Mouse (Mus musculus): ENCODE measurements around the gene Ncoa1. TPM values are rescaled to one million over a fixed set of nuclear protein-coding genes. Genes with fewer than 3 reads are reported as not detected.
A peak's percentile ranks its signal among the peaks of the same experiment; 100 is the strongest.
"Not testable (repeated sequence)": the region's sequence is repeated elsewhere in the genome, so short reads cannot be mapped to it uniquely, and the experiment has no call there.

The Ncoa1 gene
- polyA plus RNA-seq, 1 experiment from 2014 or later: 12.7 TPM

- no peak overlapping the region for H3K4me3 ChIP-seq
- no peaks in the 10 kb centered on the region for H3K36me3 ChIP-seq (ENCODE audit: poor library complexity, severe bottlenecking)
- H3K27ac ChIP-seq: no peak overlapping the region
- no peak for ATAC-seq
- H3K4me2 ChIP-seq: no peak overlapping the region
- H3K4me1 ChIP-seq: peaks cover 7% of the 10 kb centered on the region; the same call in 1 of the 2 replicates
- no peak overlapping the region for H3K9ac ChIP-seq
- H3K27me3 ChIP-seq: no peaks in the 10 kb centered on the region
- no peaks in the 10 kb centered on the region for H3K9me3 ChIP-seq (replicated peaks)
- WGBS: 94% methylated on average over 3 of the region's 3 CpGs
Measured at GRCm38 (mm10) chr12:4386077-4386719, 90.8 kb downstream of the Ncoa1 start.

DNA sequence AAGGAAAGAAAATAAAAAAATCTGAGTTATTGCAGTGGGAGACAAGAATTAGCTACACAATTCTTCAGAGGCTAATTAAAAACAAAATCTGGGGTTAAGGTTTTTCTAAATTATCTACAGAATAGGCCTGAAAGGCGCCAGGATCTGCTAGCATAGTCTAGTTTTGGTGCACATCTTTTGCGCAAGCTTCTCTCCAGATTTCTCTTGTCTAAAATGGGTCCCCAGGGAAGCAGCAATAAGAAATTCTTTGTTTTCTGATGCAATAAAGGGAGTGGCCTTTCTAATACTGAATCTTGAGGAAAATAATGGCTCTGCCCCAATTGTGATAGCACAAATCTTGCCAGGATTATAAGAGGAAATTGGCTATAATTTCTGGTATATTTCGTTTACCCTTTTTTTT is 93.9 kb downstream of the Ncoa1 start:
- no peak overlapping the region for H3K9ac ChIP-seq
- no peaks in the 10 kb centered on the region for H3K27me3 ChIP-seq
- WGBS: 87% methylated on average over 3 of the region's 3 CpGs
- no peak overlapping the region for H3K27ac ChIP-seq
- no peaks in the 10 kb centered on the region for H3K36me3 ChIP-seq (ENCODE audit: poor library complexity, severe bottlenecking)
- peaks cover 7% of the 10 kb centered on the region; the same call in 1 of the 2 replicates for H3K4me1 ChIP-seq
- H3K9me3 ChIP-seq (replicated peaks): no peaks in the 10 kb centered on the region
- no peak overlapping the region for H3K4me3 ChIP-seq
- ATAC-seq: no peak
- H3K4me2 ChIP-seq: no peak overlapping the region

DNA sequence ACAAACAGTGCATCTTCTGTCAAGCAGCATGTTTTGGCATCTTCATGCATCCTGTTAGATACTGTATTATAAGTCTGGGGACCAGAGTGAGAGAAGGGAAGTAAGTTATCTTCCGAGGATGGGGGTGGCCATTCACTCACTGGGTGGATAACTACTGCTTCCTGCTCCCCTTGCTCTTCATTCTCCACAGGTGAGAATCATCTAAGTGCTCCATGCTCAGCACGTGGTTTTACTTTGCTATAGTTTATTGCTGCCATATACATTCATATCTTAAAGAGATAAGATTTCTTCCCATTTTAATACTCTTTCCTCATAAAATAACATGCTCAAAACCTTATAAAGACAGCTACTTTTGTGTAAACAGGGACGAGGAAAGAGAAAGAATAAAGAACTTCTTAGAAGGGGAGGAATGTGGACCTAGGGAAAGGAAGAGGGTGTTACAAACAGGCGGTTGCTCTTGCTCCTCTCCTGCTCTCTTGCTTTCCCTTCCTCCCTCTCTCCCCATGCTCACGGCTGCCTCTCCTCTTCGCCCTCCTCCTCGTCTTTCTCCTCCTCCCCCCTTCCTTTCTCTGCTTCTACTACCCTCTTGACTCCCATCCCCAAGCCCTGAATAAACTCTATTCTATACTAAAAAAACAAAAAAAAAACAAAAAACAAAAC is 97.6 kb downstream of the Ncoa1 start:
- H3K4me2 ChIP-seq: no peak overlapping the region
- WGBS: 61% methylated on average over 7 of the region's 7 CpGs
- ATAC-seq: no peak
- H3K27ac ChIP-seq: no peak overlapping the region
- no peaks in the 10 kb centered on the region for H3K36me3 ChIP-seq (ENCODE audit: poor library complexity, severe bottlenecking)
- peaks cover 22% of the 10 kb centered on the region for H3K4me1 ChIP-seq
- H3K27me3 ChIP-seq: no peaks in the 10 kb centered on the region
- no peak overlapping the region for H3K4me3 ChIP-seq
- no peak overlapping the region for H3K9ac ChIP-seq
- no peaks in the 10 kb centered on the region for H3K9me3 ChIP-seq (replicated peaks)

- peak; percentile 79 for ATAC-seq
- 64% methylated on average over 4 of the region's 4 CpGs for WGBS
- no peak overlapping the region for H3K4me3 ChIP-seq
- no peak overlapping the region for H3K9ac ChIP-seq
- H3K27ac ChIP-seq: peak overlapping the region; percentile 66; the same call in 1 of the 2 replicates
- no peaks in the 10 kb centered on the region for H3K9me3 ChIP-seq (replicated peaks)
- H3K36me3 ChIP-seq (ENCODE audit: poor library complexity, severe bottlenecking): no peaks in the 10 kb centered on the region
- H3K4me2 ChIP-seq: no peak overlapping the region
- H3K27me3 ChIP-seq: no peaks in the 10 kb centered on the region
- H3K4me1 ChIP-seq: peaks cover 29% of the 10 kb centered on the region
Measured at GRCm38 (mm10) chr12:4376475-4376874, 100.5 kb downstream of the Ncoa1 start.

GRCm38 (mm10) chr12:4374816-4375493 is 102.0 kb downstream of the Ncoa1 start:
- no peaks in the 10 kb centered on the region for H3K27me3 ChIP-seq
- H3K4me1 ChIP-seq: peaks cover 29% of the 10 kb centered on the region
- H3K27ac ChIP-seq: peak overlapping the region; percentile 84
- peak; percentile 73 for ATAC-seq
- H3K4me3 ChIP-seq: no peak overlapping the region
- no peak overlapping the region for H3K9ac ChIP-seq
- H3K4me2 ChIP-seq: no peak overlapping the region
- WGBS: 38% methylated on average over 6 of the region's 6 CpGs
- H3K36me3 ChIP-seq (ENCODE audit: poor library complexity, severe bottlenecking): no peaks in the 10 kb centered on the region
- H3K9me3 ChIP-seq (replicated peaks): no peaks in the 10 kb centered on the region

GRCm38 (mm10) chr12:4371406-4371805 is 105.6 kb downstream of the Ncoa1 start:
- H3K4me1 ChIP-seq: peaks cover 22% of the 10 kb centered on the region
- no peak overlapping the region for H3K27ac ChIP-seq
- WGBS: 42% methylated on average over 1 of the region's 1 CpGs
- ATAC-seq: no peak
- H3K9ac ChIP-seq: no peak overlapping the region
- no peaks in the 10 kb centered on the region for H3K36me3 ChIP-seq (ENCODE audit: poor library complexity, severe bottlenecking)
- H3K4me2 ChIP-seq: no peak overlapping the region
- H3K27me3 ChIP-seq: no peaks in the 10 kb centered on the region
- H3K9me3 ChIP-seq (replicated peaks): no peaks in the 10 kb centered on the region
- no peak overlapping the region for H3K4me3 ChIP-seq

- no peak for ATAC-seq
- Histone ChIP-seq H3K4me1 (no peaks in the 10 kb centered on the region), H3K9me3 (replicated peaks) (no peaks in the 10 kb centered on the region), H3K4me2 (no peak overlapping the region), H3K4me3 (no peak overlapping the region), H3K36me3 (ENCODE audit: poor library complexity, severe bottlenecking) (no peaks in the 10 kb centered on the region), H3K27ac (no peak overlapping the region), H3K27me3 (no peaks in the 10 kb centered on the region), H3K9ac (no peak overlapping the region)
- 94% methylated on average over 1 of the region's 1 CpGs for WGBS
Measured at GRCm38 (mm10) chr12:4365951-4366350, 111.0 kb downstream of the Ncoa1 start.

DNA sequence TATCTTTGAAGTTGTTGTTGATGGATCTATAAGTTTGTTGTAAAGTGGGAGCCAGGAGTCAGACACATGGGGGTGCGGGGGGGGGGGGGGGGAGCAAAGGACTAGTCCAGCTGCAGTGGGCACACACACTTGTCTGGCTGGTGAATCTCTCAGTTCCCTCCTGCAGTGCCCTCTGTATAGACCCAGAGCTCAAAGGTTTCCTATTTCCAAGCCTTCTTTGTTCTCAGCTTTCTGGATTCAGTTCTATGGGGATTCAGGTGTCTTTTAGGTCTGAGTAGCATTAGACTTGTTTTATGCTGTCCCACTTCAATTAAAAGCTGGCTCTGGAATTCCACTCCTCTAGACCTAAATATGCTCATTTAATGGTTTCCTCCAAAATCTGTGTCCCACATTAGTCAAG is 117.5 kb downstream of the Ncoa1 start:
- Histone ChIP-seq H3K4me2 (no peak overlapping the region), H3K9me3 (replicated peaks) (no peaks in the 10 kb centered on the region), H3K4me1 (peaks cover 10% of the 10 kb centered on the region), H3K27me3 (no peaks in the 10 kb centered on the region), H3K9ac (no peak overlapping the region), H3K27ac (no peak overlapping the region), H3K4me3 (no peak overlapping the region), H3K36me3 (ENCODE audit: poor library complexity, severe bottlenecking) (no peaks in the 10 kb centered on the region)
- no CpG with 5 or more reads among the region's 1 CpGs for WGBS
- ATAC-seq: no peak

GRCm38 (mm10) chr12:4358653-4359052 is 118.3 kb downstream of the Ncoa1 start:
- ATAC-seq; H3K27ac ChIP-seq; H3K9me3 ChIP-seq (replicated peaks); H3K4me3 ChIP-seq; H3K4me1 ChIP-seq; H3K27me3 ChIP-seq; H3K9ac ChIP-seq; H3K36me3 ChIP-seq (ENCODE audit: poor library complexity, severe bottlenecking); H3K4me2 ChIP-seq: not testable (repeated sequence)
- WGBS: 8% methylated on average over 2 of the region's 2 CpGs

- Histone ChIP-seq H3K27ac (no peak overlapping the region), H3K9ac (no peak overlapping the region), H3K4me1 (peaks cover 10% of the 10 kb centered on the region), H3K4me2 (no peak overlapping the region), H3K27me3 (no peaks in the 10 kb centered on the region), H3K36me3 (ENCODE audit: poor library complexity, severe bottlenecking) (no peaks in the 10 kb centered on the region), H3K4me3 (no peak overlapping the region), H3K9me3 (replicated peaks) (no peaks in the 10 kb centered on the region)
- no peak for ATAC-seq
- WGBS: 93% methylated on average over 4 of the region's 4 CpGs
Measured at GRCm38 (mm10) chr12:4358100-4358499, 118.9 kb downstream of the Ncoa1 start.

GRCm38 (mm10) chr12:4356834-4357445 is 120.0 kb downstream of the Ncoa1 start:
- no peak overlapping the region for H3K4me2 ChIP-seq

More at GRCm38 (mm10) chr12:4356834-4357445, 120.0 kb downstream of the Ncoa1 start:
- WGBS: 94% methylated on average over 5 of the region's 5 CpGs
- no peak overlapping the region for H3K4me3 ChIP-seq
- H3K4me1 ChIP-seq: peaks cover 10% of the 10 kb centered on the region
- no peaks in the 10 kb centered on the region for H3K36me3 ChIP-seq (ENCODE audit: poor library complexity, severe bottlenecking)
- H3K27ac ChIP-seq: no peak overlapping the region
- H3K9ac ChIP-seq: no peak overlapping the region
- no peaks in the 10 kb centered on the region for H3K9me3 ChIP-seq (replicated peaks)
- ATAC-seq: no peak
- H3K27me3 ChIP-seq: no peaks in the 10 kb centered on the region
